Comparison of ENCODE assay signal across 8 mouse cellular contexts in genomic region chr12:3870859-3871462, GRCm38 (mm10).
A peak's percentile ranks its signal among the peaks of the same experiment; 100 is the strongest.
DNase-seq lines count a peak whose midpoint lies in the region; ATAC-seq and TF ChIP-seq lines count a peak whose summit lies in the region.

No protein-coding gene starts in this region.

- peak; percentile 41 for TF ChIP-seq CTCF in forebrain, postnatal 0 days (IDR thresholded peaks at IDR 0.05; ENCODE audit: low read depth)

- WGBS in forebrain, postnatal 0 days, result 15% methylated on average over 19 of the region's 19 CpGs
- WGBS in limb, embryonic 14.5 days, result 14% methylated on average over 19 of the region's 19 CpGs

- peak overlapping the region; percentile 22 for H3K9ac ChIP-seq in forebrain, postnatal 0 days
- H3K9ac ChIP-seq in limb, embryonic 14.5 days (ENCODE audit: low read depth, low read length, severe bottlenecking), result no peak overlapping the region; the same call in 1 of the 2 replicates

- peak overlapping the region; percentile 44 for H3K4me3 ChIP-seq in erythroblast, embryonic 14.5 days (replicated peaks)
- no peak overlapping the region for H3K4me3 ChIP-seq in forebrain, postnatal 0 days (ENCODE audit: low read depth, low read length)
- no peak overlapping the region for H3K4me3 ChIP-seq in limb, embryonic 14.5 days (replicated peaks; ENCODE audit: low read length)

- H3K4me1 ChIP-seq in erythroblast, embryonic 14.5 days (ENCODE audit: control insufficient read depth), result peaks cover 11% of the 10 kb centered on the region
- no peaks in the 10 kb centered on the region for H3K4me1 ChIP-seq in forebrain, postnatal 0 days (ENCODE audit: insufficient read depth)
- peaks cover 20% of the 10 kb centered on the region for H3K4me1 ChIP-seq in limb, embryonic 14.5 days (ENCODE audit: control insufficient read depth, insufficient read depth, low read length)

- H3K9me3 ChIP-seq in erythroblast, embryonic 14.5 days (ENCODE audit: control insufficient read depth, low read length), result no peaks in the 10 kb centered on the region
- no peaks in the 10 kb centered on the region for H3K9me3 ChIP-seq in forebrain, postnatal 0 days (ENCODE audit: low read length)
- no peaks in the 10 kb centered on the region for H3K9me3 ChIP-seq in limb, embryonic 14.5 days (ENCODE audit: control insufficient read depth, low read length)

- ATAC-seq in erythroblast, adult 5-6 weeks (replicated peaks; ENCODE audit: low FRiP score, poor library complexity, severe bottlenecking), result no peak
- ATAC-seq in forebrain, postnatal 0 days, result peak; percentile 79
- ATAC-seq in limb, embryonic 14.5 days (ENCODE audit: low FRiP score, low read depth), result peak; percentile 60

- peak overlapping the region; percentile 69 for H3K27ac ChIP-seq in forebrain, postnatal 0 days (ENCODE audit: low read depth, low read length)
- 0 out of 2 replicates have a peak overlapping the region, but pooled peaks have one; percentile 40 for H3K27ac ChIP-seq in limb, embryonic 14.5 days (replicated peaks; ENCODE audit: low read depth, low read length)

- peak overlapping the region; percentile 24; the same call in 1 of the 2 replicates for H3K4me2 ChIP-seq in forebrain, postnatal 0 days (ENCODE audit: low read depth)
- H3K4me2 ChIP-seq in limb, embryonic 14.5 days (replicated peaks; ENCODE audit: low read depth, low read length, severe bottlenecking), result no peak overlapping the region; the same call in 1 of the 2 replicates

- no peak for TF ChIP-seq POLR2A in limb, embryonic 14.5 days (IDR thresholded peaks at IDR 0.05; ENCODE audit: borderline replicate concordance, extremely low read depth, insufficient read depth, insufficient read length)

- H3K36me3 ChIP-seq in erythroblast, embryonic 14.5 days (ENCODE audit: control insufficient read depth), result peaks cover 6% of the 10 kb centered on the region; the same call in 1 of the 2 replicates
- peaks cover 27% of the 10 kb centered on the region for H3K36me3 ChIP-seq in forebrain, postnatal 0 days (ENCODE audit: insufficient read depth)
- H3K36me3 ChIP-seq in limb, embryonic 14.5 days (ENCODE audit: control insufficient read depth, insufficient read depth, low read length), result peaks cover 76% of the 10 kb centered on the region

- DNase-seq in R1 (ENCODE audit: low read depth, low spot score), result peak; percentile 83
- peak; percentile 52 for DNase-seq in forebrain, postnatal 0 days
- no peak for DNase-seq in limb, embryonic 14.5 days (ENCODE audit: low spot score)
- DNase-seq in natural killer cell, adult 2 months (ENCODE audit: low spot score in 2 of 2), result peak; percentile 54 to 70
- DNase-seq in urinary bladder, postnatal 36 days (ENCODE audit: low spot score in 2 of 2), result no peak
- DNase-seq in left cerebral cortex, adult 11 months (ENCODE audit: low spot score), result no peak

- no peaks in the 10 kb centered on the region for H3K27me3 ChIP-seq in erythroblast, embryonic 14.5 days (ENCODE audit: control insufficient read depth)
- H3K27me3 ChIP-seq in forebrain, postnatal 0 days (ENCODE audit: insufficient read depth, low read length), result no peaks in the 10 kb centered on the region
- no peaks in the 10 kb centered on the region for H3K27me3 ChIP-seq in limb, embryonic 14.5 days (ENCODE audit: control insufficient read depth, insufficient read depth, low read length)

Comparison
In these comparisons a context has a peak if more than half of its experiments do, and no peak if none do; other contexts are left out.
1. DNase-seq: peak in R1 (single experiment), forebrain, postnatal 0 days (single experiment) and natural killer cell, adult 2 months (2 of 2); none in limb, embryonic 14.5 days (single experiment), urinary bladder, postnatal 36 days (0 of 2) and left cerebral cortex, adult 11 months (single experiment).